Mouse (Mus musculus): Measurements from ENCODE around the gene Lrfn3. TPM values are rescaled to one million over a fixed set of nuclear protein-coding genes. Genes with fewer than 3 reads are reported as not detected.
A peak's percentile ranks its signal among the peaks of the same experiment; 100 is the strongest.

Gene Lrfn3
- polyA plus RNA-seq, 1 experiment, result 4.2 TPM

- TF ChIP-seq CTCF (IDR thresholded peaks at IDR 0.05; ENCODE audit: low read depth, low read length) (no peak), EP300 (IDR thresholded peaks at IDR 0.05; ENCODE audit: insufficient read depth, low read depth, low read length) (no peak), POLR2A (IDR thresholded peaks at IDR 0.05; ENCODE audit: insufficient read depth, low read length) (no peak)
- no peaks in the 10 kb centered on the region for H3K36me3 ChIP-seq (ENCODE audit: control insufficient read depth, insufficient read depth, low read length, poor library complexity, severe bottlenecking)
Measured at GRCm38 (mm10) chr7:30335688-30336087, 26.9 kb downstream of the Lrfn3 start.

DNA sequence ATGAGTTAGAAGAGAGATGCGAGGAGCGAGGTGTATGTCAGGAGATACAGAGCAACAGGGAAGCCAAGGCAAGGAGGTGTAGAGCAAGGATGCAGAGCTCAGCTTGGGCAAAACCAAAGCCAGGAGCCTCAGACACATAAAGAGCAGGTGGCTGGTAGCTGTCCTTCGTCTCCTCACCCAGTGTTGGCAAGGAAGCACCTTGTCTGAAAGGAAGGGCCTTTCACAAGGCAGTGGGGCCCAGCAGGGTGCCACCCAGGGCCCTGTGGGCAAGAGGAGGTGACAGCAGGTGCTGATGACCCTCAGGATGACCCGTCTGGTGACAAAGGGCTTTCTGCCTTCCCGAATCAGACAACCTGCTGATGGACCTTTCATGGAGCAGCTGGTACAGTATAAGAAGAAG, 28.0 kb downstream of the Lrfn3 start:
- no peaks in the 10 kb centered on the region for H3K9me3 ChIP-seq (replicated peaks; ENCODE audit: control insufficient read depth, insufficient read depth, low read length, poor library complexity, severe bottlenecking)
- no peak overlapping the region for H3K4me3 ChIP-seq (ENCODE audit: low read depth, low read length)
- no peak overlapping the region for H3K9ac ChIP-seq (ENCODE audit: low read depth, poor library complexity, severe bottlenecking)
- H3K4me1 ChIP-seq (ENCODE audit: control insufficient read depth, insufficient read depth, low read length), result no peaks in the 10 kb centered on the region
- no peaks in the 10 kb centered on the region for H3K36me3 ChIP-seq (ENCODE audit: control insufficient read depth, insufficient read depth, low read length, poor library complexity, severe bottlenecking)
- TF ChIP-seq CTCF (IDR thresholded peaks at IDR 0.05; ENCODE audit: low read depth, low read length) (no peak), EP300 (IDR thresholded peaks at IDR 0.05; ENCODE audit: insufficient read depth, low read depth, low read length) (no peak), POLR2A (IDR thresholded peaks at IDR 0.05; ENCODE audit: insufficient read depth, low read length) (no peak)
- no peaks in the 10 kb centered on the region for H3K27me3 ChIP-seq (ENCODE audit: control insufficient read depth, insufficient read depth, low read length, poor library complexity, severe bottlenecking)
- H3K27ac ChIP-seq (ENCODE audit: insufficient read depth, low read length), result no peak overlapping the region

More at GRCm38 (mm10) chr7:30335688-30336087, 26.9 kb downstream of the Lrfn3 start:
- no peaks in the 10 kb centered on the region for H3K27me3 ChIP-seq (ENCODE audit: control insufficient read depth, insufficient read depth, low read length, poor library complexity, severe bottlenecking)
- no peak overlapping the region for H3K27ac ChIP-seq (ENCODE audit: insufficient read depth, low read length)
- H3K4me3 ChIP-seq (ENCODE audit: low read depth, low read length), result no peak overlapping the region
- no peak overlapping the region for H3K9ac ChIP-seq (ENCODE audit: low read depth, poor library complexity, severe bottlenecking)
- H3K9me3 ChIP-seq (replicated peaks; ENCODE audit: control insufficient read depth, insufficient read depth, low read length, poor library complexity, severe bottlenecking), result no peaks in the 10 kb centered on the region
- H3K4me1 ChIP-seq (ENCODE audit: control insufficient read depth, insufficient read depth, low read length), result no peaks in the 10 kb centered on the region

- H3K9ac ChIP-seq (ENCODE audit: low read depth, poor library complexity, severe bottlenecking), result no peak overlapping the region
- H3K27ac ChIP-seq (ENCODE audit: insufficient read depth, low read length), result no peak overlapping the region
- H3K27me3 ChIP-seq (ENCODE audit: control insufficient read depth, insufficient read depth, low read length, poor library complexity, severe bottlenecking), result no peaks in the 10 kb centered on the region
- TF ChIP-seq CTCF (IDR thresholded peaks at IDR 0.05; ENCODE audit: low read depth, low read length), result no peak
- TF ChIP-seq EP300 (IDR thresholded peaks at IDR 0.05; ENCODE audit: insufficient read depth, low read depth, low read length), result no peak
- TF ChIP-seq POLR2A (IDR thresholded peaks at IDR 0.05; ENCODE audit: insufficient read depth, low read length), result no peak
- no peaks in the 10 kb centered on the region for H3K36me3 ChIP-seq (ENCODE audit: control insufficient read depth, insufficient read depth, low read length, poor library complexity, severe bottlenecking)
- H3K4me3 ChIP-seq (ENCODE audit: low read depth, low read length), result no peak overlapping the region
- H3K9me3 ChIP-seq (replicated peaks; ENCODE audit: control insufficient read depth, insufficient read depth, low read length, poor library complexity, severe bottlenecking), result no peaks in the 10 kb centered on the region
- no peaks in the 10 kb centered on the region for H3K4me1 ChIP-seq (ENCODE audit: control insufficient read depth, insufficient read depth, low read length)
Measured at GRCm38 (mm10) chr7:30333436-30333835, 29.1 kb downstream of the Lrfn3 start.

- no peaks in the 10 kb centered on the region for H3K27me3 ChIP-seq (ENCODE audit: control insufficient read depth, insufficient read depth, low read length, poor library complexity, severe bottlenecking)
- H3K4me3 ChIP-seq (ENCODE audit: low read depth, low read length), result no peak overlapping the region
- H3K9ac ChIP-seq (ENCODE audit: low read depth, poor library complexity, severe bottlenecking), result peak overlapping the region; percentile 41; the same call in 1 of the 2 replicates
- no peak overlapping the region for H3K27ac ChIP-seq (ENCODE audit: insufficient read depth, low read length)
- no peaks in the 10 kb centered on the region for H3K9me3 ChIP-seq (replicated peaks; ENCODE audit: control insufficient read depth, insufficient read depth, low read length, poor library complexity, severe bottlenecking)
- no peaks in the 10 kb centered on the region for H3K4me1 ChIP-seq (ENCODE audit: control insufficient read depth, insufficient read depth, low read length)
- no peak for TF ChIP-seq EP300 (IDR thresholded peaks at IDR 0.05; ENCODE audit: insufficient read depth, low read depth, low read length)
- no peak for TF ChIP-seq POLR2A (IDR thresholded peaks at IDR 0.05; ENCODE audit: insufficient read depth, low read length)
- no peak for TF ChIP-seq CTCF (IDR thresholded peaks at IDR 0.05; ENCODE audit: low read depth, low read length)
- H3K36me3 ChIP-seq (ENCODE audit: control insufficient read depth, insufficient read depth, low read length, poor library complexity, severe bottlenecking), result no peaks in the 10 kb centered on the region
Measured at GRCm38 (mm10) chr7:30332622-30333259, 29.8 kb downstream of the Lrfn3 start.

- no peaks in the 10 kb centered on the region for H3K27me3 ChIP-seq (ENCODE audit: control insufficient read depth, insufficient read depth, low read length, poor library complexity, severe bottlenecking)
- no peak overlapping the region for H3K27ac ChIP-seq (ENCODE audit: insufficient read depth, low read length)
- H3K9ac ChIP-seq (ENCODE audit: low read depth, poor library complexity, severe bottlenecking), result 0 out of 2 replicates have a peak overlapping the region, but pooled peaks have one; percentile 41
- H3K4me1 ChIP-seq (ENCODE audit: control insufficient read depth, insufficient read depth, low read length), result no peaks in the 10 kb centered on the region
- peak overlapping the region; percentile 30; the same call in 1 of the 2 replicates for H3K4me3 ChIP-seq (ENCODE audit: low read depth, low read length)
- H3K36me3 ChIP-seq (ENCODE audit: control insufficient read depth, insufficient read depth, low read length, poor library complexity, severe bottlenecking), result no peaks in the 10 kb centered on the region
- no peaks in the 10 kb centered on the region for H3K9me3 ChIP-seq (replicated peaks; ENCODE audit: control insufficient read depth, insufficient read depth, low read length, poor library complexity, severe bottlenecking)
- TF ChIP-seq CTCF (IDR thresholded peaks at IDR 0.05; ENCODE audit: low read depth, low read length), result peak; percentile 90
- TF ChIP-seq POLR2A (IDR thresholded peaks at IDR 0.05; ENCODE audit: insufficient read depth, low read length), result peak; percentile 23
- no peak for TF ChIP-seq EP300 (IDR thresholded peaks at IDR 0.05; ENCODE audit: insufficient read depth, low read depth, low read length)
Measured at GRCm38 (mm10) chr7:30331887-30332286, 30.7 kb downstream of the Lrfn3 start.

- Histone ChIP-seq H3K4me3 (ENCODE audit: low read depth, low read length) (no peak overlapping the region), H3K27ac (ENCODE audit: insufficient read depth, low read length) (no peak overlapping the region), H3K4me1 (ENCODE audit: control insufficient read depth, insufficient read depth, low read length) (no peaks in the 10 kb centered on the region), H3K9ac (ENCODE audit: low read depth, poor library complexity, severe bottlenecking) (no peak overlapping the region), H3K36me3 (ENCODE audit: control insufficient read depth, insufficient read depth, low read length, poor library complexity, severe bottlenecking) (no peaks in the 10 kb centered on the region), H3K9me3 (replicated peaks; ENCODE audit: control insufficient read depth, insufficient read depth, low read length, poor library complexity, severe bottlenecking) (no peaks in the 10 kb centered on the region), H3K27me3 (ENCODE audit: control insufficient read depth, insufficient read depth, low read length, poor library complexity, severe bottlenecking) (no peaks in the 10 kb centered on the region)
- no peak for TF ChIP-seq POLR2A (IDR thresholded peaks at IDR 0.05; ENCODE audit: insufficient read depth, low read length)
- no peak for TF ChIP-seq EP300 (IDR thresholded peaks at IDR 0.05; ENCODE audit: insufficient read depth, low read depth, low read length)
- TF ChIP-seq CTCF (IDR thresholded peaks at IDR 0.05; ENCODE audit: low read depth, low read length), result no peak
Measured at GRCm38 (mm10) chr7:30328379-30328778, 34.2 kb downstream of the Lrfn3 start.
